Mouse (Mus musculus) megakaryocyte progenitor cell, adult 5-6 weeks (primary cell): ENCODE measurements around the gene Igfbp6. TPM values are rescaled to one million over a fixed set of nuclear protein-coding genes. Genes with fewer than 3 reads are reported as not detected.

Experiments used
- ATAC-seq: replicated peaks from 2 replicates; pipeline ENCODE4 v1.8.0; 2016; ENCODE audit warnings: mild to moderate bottlenecking, moderate TSS enrichment, inconsistent platforms; ENCODE audit not compliant: poor library complexity
- total RNA-seq, 2 experiments: library from RNA; stranded (forward) in 1 of 2; stranded (reverse) in 1 of 2; fragments of 157-497, 149-512 nt in 1 of 2; fragments of 200-1000 nt in 1 of 2; gene quantifications; 2 replicates each; pipeline versions ENCODE4 v1.2.3 to v1.2.4; 2015 to 2017

Igfbp6 gene
- total RNA-seq (2015) (not detected in 2 replicates), total RNA-seq (2017) (not detected in 2 replicates)

DNA sequence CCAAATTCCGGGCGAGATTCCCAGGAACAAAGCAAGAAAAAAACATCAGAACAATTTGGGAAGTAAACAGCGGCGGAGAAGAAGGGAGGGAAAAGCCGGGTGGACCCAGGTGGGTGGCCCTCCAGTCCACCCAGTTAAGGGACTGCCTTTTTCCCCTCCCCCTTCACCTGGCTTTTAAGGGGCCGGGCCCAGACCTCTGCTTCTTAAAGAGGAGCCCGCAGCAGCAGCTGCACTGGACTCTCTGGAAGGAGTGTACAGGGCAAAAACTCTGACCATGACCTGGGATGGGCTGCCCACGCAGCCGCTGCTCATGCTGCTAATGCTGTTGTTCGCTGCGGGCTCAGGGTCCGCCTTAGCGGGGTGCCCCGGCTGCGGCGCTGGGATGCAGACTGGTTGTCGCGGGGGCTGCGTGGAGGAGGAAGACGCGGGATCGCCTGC lies at the start of gene Igfbp6:
Igfbp6 (plus strand) TSS at position 89 of the 438 bp plus-strand sequence.
- no peak for ATAC-seq

DNA sequence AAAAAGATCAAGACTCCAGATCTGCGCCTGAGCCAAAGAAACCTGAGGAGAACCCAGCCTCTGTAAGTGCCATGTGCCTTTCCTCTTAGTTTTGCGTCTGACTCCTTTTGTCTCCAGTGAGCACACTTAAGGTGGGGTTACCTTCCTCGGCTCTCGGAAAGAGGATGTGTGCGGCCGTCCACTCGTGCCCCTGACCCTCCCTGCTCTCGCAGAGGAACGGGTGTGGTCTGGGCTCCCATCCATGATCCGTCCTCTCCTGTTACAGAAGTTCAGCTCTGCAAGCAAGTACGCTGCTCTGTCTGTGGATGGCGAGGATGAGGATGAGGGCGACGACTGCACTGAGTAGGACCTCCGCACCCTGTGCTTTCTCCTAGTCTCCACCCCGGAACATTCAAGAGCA lies 49.2 kb upstream of the Igfbp6 start:
- ATAC-seq: no peak

DNA sequence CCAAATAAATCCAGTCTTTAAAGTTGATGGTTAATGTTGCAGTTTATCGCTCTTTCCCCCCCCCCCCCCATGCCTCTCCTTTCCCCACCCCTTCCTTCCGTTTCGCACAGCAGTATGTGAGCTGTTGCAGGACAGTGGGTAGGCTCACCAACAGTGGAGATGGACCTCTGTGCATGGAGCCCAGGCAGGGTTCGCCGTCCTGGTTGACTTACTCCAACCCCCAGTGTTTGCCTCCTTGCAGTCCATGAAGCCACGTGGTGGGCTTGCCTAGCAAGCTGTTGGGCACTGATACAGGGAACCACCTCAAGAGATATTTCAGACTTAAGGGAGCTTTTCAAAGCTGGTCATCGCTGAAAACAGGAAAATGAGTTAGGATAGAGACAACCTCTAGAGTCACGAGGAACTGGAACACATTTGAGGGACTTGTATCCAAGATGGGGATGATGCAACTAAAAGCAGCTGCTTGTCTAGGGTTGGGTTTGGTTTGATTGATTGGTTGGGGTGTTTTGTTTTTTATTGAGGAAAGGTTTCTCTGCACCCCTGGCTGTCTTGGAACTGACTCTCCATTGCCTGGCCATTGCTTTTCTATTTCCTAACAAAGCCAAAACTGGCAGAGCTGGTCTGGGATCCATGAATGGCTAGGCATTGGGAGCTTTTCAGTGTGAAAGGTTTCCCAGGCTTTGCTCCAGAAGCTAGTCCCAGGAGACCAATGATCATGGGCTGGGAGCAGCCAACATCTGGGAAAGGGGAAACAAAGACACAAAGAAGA lies 46.8 kb upstream of the Igfbp6 start:
- ATAC-seq: 0 out of 2 replicates have a peak, but pooled peaks have one; percentile 1

DNA sequence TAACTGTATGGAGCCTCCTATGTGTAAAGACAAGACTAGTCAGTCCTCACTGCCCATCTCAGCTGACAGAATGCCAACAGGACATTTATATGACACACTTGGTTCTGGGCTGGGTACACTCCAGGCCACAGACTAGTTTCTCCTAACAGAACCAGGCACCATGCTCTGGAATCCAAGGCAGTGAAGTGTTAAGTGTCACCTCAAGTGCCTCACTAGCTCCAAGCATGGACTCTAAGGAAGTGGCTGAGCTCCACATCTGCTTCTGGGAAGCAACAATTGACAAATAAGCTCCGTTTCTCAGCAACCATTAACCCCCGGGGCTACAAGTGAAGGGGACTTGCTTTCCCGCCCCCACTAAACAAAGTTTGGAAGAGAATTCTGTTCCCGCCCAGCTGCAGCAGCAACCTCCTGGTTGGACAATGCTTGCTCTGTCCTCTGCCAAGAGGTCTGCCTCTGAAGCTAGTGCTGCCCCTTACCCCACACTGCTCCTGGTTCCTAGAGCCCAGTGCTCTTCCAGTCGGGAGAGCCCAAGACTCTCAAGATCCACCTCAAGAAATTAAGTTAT lies 46.1 kb upstream of the Igfbp6 start:
- ATAC-seq: no peak

GRCm38 (mm10) chr15:102099260-102099659 lies 44.9 kb upstream of the Igfbp6 start:
- no peak for ATAC-seq

DNA sequence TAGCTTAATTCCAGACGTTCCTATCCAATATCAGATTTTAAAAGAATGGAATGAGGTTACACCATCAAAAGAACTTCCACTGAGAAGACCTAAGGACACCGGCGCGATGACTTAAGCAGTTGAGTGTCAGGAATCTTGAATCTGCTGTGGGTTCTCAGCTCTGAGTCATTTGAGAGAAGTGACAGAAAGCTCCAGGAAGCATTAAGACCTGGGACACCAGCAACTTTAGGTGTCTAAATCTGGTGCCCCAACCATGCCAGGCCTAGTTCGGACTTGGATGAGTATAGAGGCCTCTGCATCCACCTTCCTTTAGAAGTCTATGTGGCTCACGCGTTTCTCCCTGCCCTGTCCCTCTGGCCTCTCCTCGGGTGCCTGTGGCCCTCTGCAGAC lies 44.4 kb upstream of the Igfbp6 start:
- no peak for ATAC-seq

- ATAC-seq: peak; percentile 56
Measured at GRCm38 (mm10) chr15:102100161-102100981, 43.8 kb upstream of the Igfbp6 start, which contains the start of gene Tns2. Gene Tns2 (plus strand): TSS chr15:102100413.

GRCm38 (mm10) chr15:102100996-102101671 lies 43.0 kb upstream of the Igfbp6 start:
- no peak for ATAC-seq

DNA sequence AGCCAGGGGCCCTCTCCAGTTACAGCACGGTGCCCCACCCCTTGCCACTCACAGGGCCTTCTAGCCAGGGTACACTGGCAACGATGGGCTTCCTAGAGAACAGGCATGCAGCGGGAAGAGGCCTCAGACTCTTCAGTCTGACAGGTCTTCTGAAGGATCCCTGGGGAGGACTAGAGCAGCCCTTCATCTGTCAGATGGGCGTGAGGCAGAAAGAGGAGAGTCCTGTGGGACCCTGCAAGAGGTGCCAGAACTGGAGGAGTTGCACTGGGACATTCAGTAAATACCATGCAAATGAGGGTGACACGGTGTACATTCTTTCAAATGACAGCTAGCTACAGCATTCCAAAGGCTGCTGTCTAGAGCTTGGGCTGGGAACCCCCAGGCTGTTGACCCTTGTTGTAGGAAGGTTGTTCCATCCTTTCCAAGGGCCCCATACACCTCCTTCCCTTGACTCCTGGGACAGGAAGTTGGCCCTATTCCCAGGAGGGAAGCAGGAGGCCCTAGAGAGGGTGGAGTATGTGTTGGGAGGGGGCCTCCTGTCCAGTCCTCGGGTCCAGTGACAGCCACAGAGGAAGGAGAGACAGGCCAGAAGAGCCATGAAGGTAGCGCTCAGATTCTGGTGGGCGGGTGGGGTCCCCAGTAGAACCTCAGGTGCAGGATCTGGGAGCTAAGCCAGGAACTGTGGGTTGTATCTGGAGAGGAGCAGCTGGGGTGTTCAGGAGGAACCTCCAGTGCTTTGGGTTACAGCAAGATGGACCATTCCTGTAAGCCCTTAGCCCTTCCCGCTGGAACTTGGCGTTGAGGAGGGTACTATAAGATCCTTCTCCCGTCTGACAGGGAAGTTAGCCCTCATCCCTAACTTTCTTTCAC lies 42.3 kb upstream of the Igfbp6 start:
- ATAC-seq: no peak

DNA sequence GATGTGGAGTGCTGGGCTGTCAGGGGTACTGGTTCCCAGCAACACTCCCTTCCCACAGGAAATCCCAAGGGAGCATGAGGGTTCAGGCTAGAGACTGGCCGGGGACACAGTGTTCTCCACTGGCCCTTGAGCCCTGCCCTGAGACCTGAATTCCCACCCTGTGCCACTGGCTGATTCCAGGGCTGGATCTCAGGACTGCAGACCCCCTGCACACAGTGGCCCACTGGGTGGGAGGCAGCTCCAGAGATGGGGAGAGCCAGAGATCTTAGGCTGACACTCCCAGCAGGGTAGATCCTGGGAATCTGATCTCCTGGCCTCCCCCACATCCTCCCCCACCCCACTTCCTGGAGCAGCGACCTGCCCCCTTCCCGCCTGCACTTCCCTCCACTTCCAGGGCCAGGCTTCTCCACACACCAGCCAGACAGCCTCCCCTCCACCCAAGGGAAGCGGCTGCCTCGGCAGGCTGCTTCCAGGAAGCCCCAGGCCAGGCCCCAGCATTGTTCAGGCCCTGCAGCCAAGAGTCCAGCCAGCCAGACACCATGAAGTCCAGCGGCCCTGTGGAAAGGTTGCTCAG lies 41.5 kb upstream of the Igfbp6 start:
- no peak for ATAC-seq

- no peak for ATAC-seq
Measured at GRCm38 (mm10) chr15:102103371-102103946, 40.7 kb upstream of the Igfbp6 start.

GRCm38 (mm10) chr15:102103947-102104555 lies 40.1 kb upstream of the Igfbp6 start:
- no peak for ATAC-seq

DNA sequence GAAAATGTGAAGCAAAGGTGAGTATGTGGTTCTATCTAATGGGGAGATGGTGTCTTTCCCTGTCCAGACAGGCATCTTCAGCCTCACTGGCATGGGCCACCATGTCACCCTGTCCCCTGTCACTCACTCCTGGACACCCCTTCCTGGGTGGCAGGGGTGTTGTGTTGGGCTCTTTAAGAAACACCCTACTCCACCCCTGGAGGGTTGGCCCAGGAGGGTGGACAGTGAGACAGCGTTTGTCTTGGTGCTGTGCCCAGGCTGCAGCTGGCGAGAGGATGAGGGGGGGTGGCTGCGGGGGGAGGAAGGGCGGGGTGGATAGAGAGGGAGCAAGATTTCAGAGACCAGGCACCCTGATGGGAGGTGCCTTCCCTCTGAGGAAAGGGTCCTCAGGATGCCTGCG lies 38.8 kb upstream of the Igfbp6 start:
- no peak; the same call in 1 of the 2 replicates for ATAC-seq

DNA sequence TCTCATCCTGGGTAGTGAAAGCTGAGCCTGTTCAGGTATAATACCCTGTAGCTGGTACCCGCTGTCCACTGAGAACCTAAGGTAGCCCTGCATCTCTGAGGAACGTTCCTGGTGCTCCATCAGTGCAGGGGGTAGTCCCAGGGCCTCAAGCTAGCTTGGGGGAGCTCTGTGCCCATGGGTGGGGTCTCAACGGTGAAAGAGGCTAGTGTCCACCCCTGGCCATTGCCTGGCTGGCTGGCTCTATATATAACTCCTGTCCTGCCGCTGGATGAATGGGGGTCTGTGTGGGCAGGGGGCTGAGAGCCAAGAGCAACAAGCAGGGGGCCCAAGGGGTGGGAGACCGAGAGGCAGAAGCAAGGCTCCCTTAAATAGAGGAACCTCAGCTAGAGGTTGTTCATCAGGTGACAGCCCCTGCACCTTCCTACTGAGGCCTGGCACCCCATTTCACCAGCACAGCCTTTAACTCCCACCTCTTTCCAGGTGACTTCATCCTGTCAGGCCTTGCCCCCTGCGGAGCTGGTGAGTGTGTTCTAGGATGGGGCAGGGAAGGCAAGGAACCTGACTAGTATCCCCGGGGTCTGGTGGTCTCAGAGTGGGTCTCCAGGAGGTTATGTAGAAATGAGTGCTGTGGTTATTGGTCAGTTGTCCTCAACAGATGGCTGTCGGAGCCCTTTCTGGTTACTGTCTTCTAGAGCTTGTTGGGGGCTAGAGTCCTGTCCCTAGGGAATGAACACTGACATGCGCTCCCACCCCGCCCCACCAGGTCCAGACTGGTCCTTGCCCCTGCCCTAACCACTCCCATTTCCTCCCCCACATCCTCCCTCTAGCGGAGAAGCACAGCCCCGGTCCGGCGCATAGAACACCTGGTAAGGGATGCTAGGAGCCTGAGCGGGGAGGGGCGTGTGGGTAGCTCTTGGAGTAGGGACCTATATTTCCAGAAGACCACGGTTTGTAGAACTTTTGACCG lies 38.1 kb upstream of the Igfbp6 start:
- ATAC-seq: no peak

- ATAC-seq: 0 out of 2 replicates have a peak, but pooled peaks have one; percentile 12
Measured at GRCm38 (mm10) chr15:102106754-102107456, 37.3 kb upstream of the Igfbp6 start.

DNA sequence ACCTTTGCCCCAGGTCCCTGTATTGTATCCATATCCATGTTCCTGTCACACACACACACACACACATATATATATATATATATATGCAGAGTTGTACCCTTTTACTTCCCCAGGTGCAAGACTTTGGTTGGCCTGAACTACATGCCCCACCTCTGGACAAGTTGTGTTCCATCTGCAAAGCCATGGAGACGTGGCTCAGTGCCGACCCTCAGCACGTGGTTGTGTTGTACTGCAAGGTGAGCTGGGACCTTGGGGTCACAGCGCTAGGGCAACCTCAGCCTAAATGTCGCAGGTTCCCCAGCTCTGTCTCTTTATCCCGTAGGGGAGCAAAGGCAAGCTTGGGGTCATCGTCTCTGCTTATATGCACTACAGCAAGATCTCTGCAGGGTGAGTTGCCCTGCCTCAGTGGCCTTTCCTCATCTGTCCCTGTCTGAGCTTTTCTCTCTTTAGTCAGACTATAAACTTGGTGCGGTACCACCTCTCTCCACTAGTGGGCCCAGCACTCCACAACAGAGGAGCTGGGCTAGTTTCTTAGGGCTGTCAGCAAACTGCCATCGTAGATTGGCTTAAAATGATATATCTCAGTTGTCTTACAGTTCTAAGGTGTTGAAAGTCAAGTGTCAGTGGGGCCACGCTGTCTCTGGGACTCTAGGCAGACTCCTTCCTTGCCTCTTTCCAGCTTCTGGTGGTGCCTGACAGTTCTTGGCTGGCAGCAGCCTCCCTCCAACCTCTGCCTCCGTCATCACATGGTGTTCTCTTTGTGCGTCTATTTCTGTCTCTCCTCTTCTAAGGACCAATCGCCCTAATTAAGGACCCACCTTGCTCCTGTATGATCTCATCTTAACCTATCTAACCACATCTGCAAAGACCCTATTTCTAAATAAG lies 36.2 kb upstream of the Igfbp6 start:
- peak; percentile 68 for ATAC-seq
